Mouse (Mus musculus): Measurements from ENCODE around the gene Hephl1. TPM values are rescaled to one million over a fixed set of nuclear protein-coding genes. Genes with fewer than 3 reads are reported as not detected.

Hephl1 gene
- polyA plus RNA-seq, 2 experiments = 0.08 to 0.19 TPM

- Histone ChIP-seq H3K27me3 (ENCODE audit: control insufficient read depth, insufficient read depth, low read length) (no peaks in the 10 kb centered on the region), H3K9ac (ENCODE audit: low read depth, low read length, severe bottlenecking) (no peak overlapping the region), H3K27ac (replicated peaks; ENCODE audit: low read depth, low read length) (no peak overlapping the region), H3K36me3 (ENCODE audit: control insufficient read depth, insufficient read depth, low read length) (0 out of 2 replicates have a peak, but pooled peaks cover 4% of the 10 kb centered on the region), H3K4me2 (replicated peaks; ENCODE audit: low read depth, low read length, severe bottlenecking) (no peak overlapping the region), H3K9me3 (ENCODE audit: control insufficient read depth, low read length) (no peaks in the 10 kb centered on the region), H3K4me1 (ENCODE audit: control insufficient read depth, insufficient read depth, low read length) (peaks cover 2% of the 10 kb centered on the region; the same call in 1 of the 2 replicates), H3K4me3 (replicated peaks; ENCODE audit: low read length) (no peak overlapping the region)
- ATAC-seq (ENCODE audit: low FRiP score, low read depth) (no peak), DNase-seq (ENCODE audit: low spot score) (no peak)
- no peak for TF ChIP-seq POLR2A (IDR thresholded peaks at IDR 0.05; ENCODE audit: borderline replicate concordance, extremely low read depth, insufficient read depth, insufficient read length)
- WGBS = 85% methylated on average over 5 of the region's 5 CpGs
Observed at GRCm38 (mm10) chr9:15018756-15019131, 93.2 kb downstream of the Hephl1 start.

DNA sequence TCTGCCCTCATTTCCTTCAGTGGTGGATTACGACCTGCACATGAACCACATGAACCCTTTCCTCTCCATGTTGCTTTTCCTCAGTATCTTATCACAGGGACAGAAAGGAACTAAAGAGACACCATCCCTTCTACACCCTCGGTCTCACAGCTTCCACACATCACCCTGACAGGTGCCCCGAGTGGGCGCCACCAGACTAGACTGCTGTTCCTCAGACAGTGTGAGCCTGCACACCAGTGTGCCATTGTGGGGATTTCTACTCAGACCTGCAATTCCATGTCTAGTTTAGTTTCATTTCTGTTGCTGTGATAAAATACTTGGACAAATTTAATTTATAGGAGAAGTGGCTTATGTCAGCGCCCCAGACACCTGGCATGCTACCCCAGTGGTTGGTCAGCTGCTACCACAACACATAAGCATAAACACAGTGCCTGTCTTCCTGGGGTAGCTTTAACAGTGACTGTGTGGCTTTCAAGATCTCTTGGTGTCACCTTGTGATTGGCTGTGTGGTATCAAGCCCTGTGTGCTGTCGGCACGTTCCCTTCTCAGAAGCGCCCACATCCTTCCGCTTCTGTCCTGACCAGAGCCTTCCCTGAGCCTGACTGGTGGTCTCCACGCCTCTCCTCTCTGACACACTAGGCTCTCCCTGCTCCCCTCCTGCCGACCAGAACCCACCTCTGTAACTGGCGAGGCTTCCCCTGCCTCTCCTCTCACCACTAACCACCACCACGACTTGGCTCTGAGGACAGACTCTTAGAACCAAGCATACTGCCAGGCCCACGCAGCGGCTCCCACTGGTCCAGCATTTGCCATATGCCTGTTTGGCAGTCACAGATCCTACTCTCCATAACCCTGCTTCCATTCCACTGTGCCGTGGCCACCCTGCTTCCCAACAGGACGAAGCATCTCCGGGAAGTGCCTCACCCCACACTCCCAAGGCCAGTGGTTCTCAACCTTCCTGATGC, 93.8 kb downstream of the Hephl1 start:
- Histone ChIP-seq H3K27ac (replicated peaks; ENCODE audit: low read depth, low read length) (no peak overlapping the region), H3K36me3 (ENCODE audit: control insufficient read depth, insufficient read depth, low read length) (0 out of 2 replicates have a peak, but pooled peaks cover 4% of the 10 kb centered on the region), H3K4me2 (replicated peaks; ENCODE audit: low read depth, low read length, severe bottlenecking) (no peak overlapping the region), H3K9ac (ENCODE audit: low read depth, low read length, severe bottlenecking) (no peak overlapping the region), H3K4me1 (ENCODE audit: control insufficient read depth, insufficient read depth, low read length) (peaks cover 4% of the 10 kb centered on the region; the same call in 1 of the 2 replicates), H3K4me3 (replicated peaks; ENCODE audit: low read length) (no peak overlapping the region), H3K27me3 (ENCODE audit: control insufficient read depth, insufficient read depth, low read length) (no peaks in the 10 kb centered on the region), H3K9me3 (ENCODE audit: control insufficient read depth, low read length) (no peaks in the 10 kb centered on the region)
- 85% methylated on average over 18 of the region's 18 CpGs for WGBS
- no peak for TF ChIP-seq POLR2A (IDR thresholded peaks at IDR 0.05; ENCODE audit: borderline replicate concordance, extremely low read depth, insufficient read depth, insufficient read length)
- no peak for DNase-seq (ENCODE audit: low spot score)
- ATAC-seq (ENCODE audit: low FRiP score, low read depth) = no peak

DNA sequence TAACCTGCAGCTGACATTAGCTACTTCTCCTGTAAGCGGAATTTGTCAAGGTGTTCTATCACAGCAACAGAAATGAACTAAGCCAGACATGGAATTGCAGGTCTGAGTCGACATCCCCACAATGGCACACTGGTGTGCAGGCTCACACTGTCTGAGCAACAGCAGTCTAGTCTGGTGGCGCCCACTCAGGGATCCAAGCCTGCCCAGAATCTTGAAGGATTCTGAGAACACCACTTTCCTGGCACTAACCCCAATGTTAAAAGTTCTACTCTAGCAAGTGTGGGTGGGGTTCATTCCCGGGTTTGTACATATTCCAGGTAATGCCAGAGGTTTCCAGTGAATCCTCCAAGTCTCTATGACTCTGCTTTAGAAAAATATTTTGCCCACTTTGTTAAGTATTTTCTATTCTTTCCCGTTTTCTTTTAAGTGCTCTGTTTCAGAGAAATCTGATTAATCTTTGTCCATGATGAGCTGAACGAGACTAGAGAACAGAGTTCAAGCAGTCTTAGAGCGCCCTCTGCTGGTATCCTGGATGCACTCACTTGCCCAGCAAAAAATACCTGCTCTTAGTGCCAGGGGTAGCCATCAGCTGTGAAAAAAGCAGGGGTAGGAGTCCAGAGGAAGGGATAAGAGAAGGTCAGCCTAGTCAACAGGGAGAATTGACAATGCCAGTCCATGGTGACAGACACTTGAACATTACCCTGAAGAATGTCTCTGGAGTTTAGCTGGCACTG, 96.5 kb downstream of the Hephl1 start:
- no peaks in the 10 kb centered on the region for H3K27me3 ChIP-seq (ENCODE audit: control insufficient read depth, insufficient read depth, low read length)
- DNase-seq (ENCODE audit: low spot score) (peak; percentile 95), ATAC-seq (ENCODE audit: low FRiP score, low read depth) (no peak; the same call in 1 of the 2 replicates)
- H3K4me1 ChIP-seq (ENCODE audit: control insufficient read depth, insufficient read depth, low read length) = peaks cover 4% of the 10 kb centered on the region; the same call in 1 of the 2 replicates
- TF ChIP-seq POLR2A (IDR thresholded peaks at IDR 0.05; ENCODE audit: borderline replicate concordance, extremely low read depth, insufficient read depth, insufficient read length) = no peak
- no peak overlapping the region for H3K4me3 ChIP-seq (replicated peaks; ENCODE audit: low read length)
- no peak overlapping the region for H3K27ac ChIP-seq (replicated peaks; ENCODE audit: low read depth, low read length)
- H3K9me3 ChIP-seq (ENCODE audit: control insufficient read depth, low read length) = no peaks in the 10 kb centered on the region
- H3K36me3 ChIP-seq (ENCODE audit: control insufficient read depth, insufficient read depth, low read length) = 0 out of 2 replicates have a peak, but pooled peaks cover 4% of the 10 kb centered on the region
- H3K4me2 ChIP-seq (replicated peaks; ENCODE audit: low read depth, low read length, severe bottlenecking) = no peak overlapping the region
- H3K9ac ChIP-seq (ENCODE audit: low read depth, low read length, severe bottlenecking) = no peak overlapping the region
- WGBS = 56% methylated on average over 7 of the region's 7 CpGs

GRCm38 (mm10) chr9:15007566-15007965, 104.3 kb downstream of the Hephl1 start:
- WGBS = 92% methylated on average over 14 of the region's 14 CpGs
- Histone ChIP-seq H3K36me3 (ENCODE audit: control insufficient read depth, insufficient read depth, low read length) (peaks cover 38% of the 10 kb centered on the region), H3K27ac (replicated peaks; ENCODE audit: low read depth, low read length) (no peak overlapping the region), H3K4me1 (ENCODE audit: control insufficient read depth, insufficient read depth, low read length) (no peaks in the 10 kb centered on the region), H3K9me3 (ENCODE audit: control insufficient read depth, low read length) (no peaks in the 10 kb centered on the region), H3K4me3 (replicated peaks; ENCODE audit: low read length) (no peak overlapping the region), H3K4me2 (replicated peaks; ENCODE audit: low read depth, low read length, severe bottlenecking) (no peak overlapping the region), H3K9ac (ENCODE audit: low read depth, low read length, severe bottlenecking) (no peak overlapping the region), H3K27me3 (ENCODE audit: control insufficient read depth, insufficient read depth, low read length) (no peaks in the 10 kb centered on the region)
- no peak for TF ChIP-seq POLR2A (IDR thresholded peaks at IDR 0.05; ENCODE audit: borderline replicate concordance, extremely low read depth, insufficient read depth, insufficient read length)
- DNase-seq (ENCODE audit: low spot score) (no peak), ATAC-seq (ENCODE audit: low FRiP score, low read depth) (no peak)

- H3K36me3 ChIP-seq (ENCODE audit: control insufficient read depth, insufficient read depth, low read length) = peaks cover 33% of the 10 kb centered on the region
- H3K4me2 ChIP-seq (replicated peaks; ENCODE audit: low read depth, low read length, severe bottlenecking) = no peak overlapping the region
- ATAC-seq (ENCODE audit: low FRiP score, low read depth) = no peak
- WGBS = 48% methylated on average over 9 of the region's 9 CpGs
- no peak for TF ChIP-seq POLR2A (IDR thresholded peaks at IDR 0.05; ENCODE audit: borderline replicate concordance, extremely low read depth, insufficient read depth, insufficient read length)
- H3K9ac ChIP-seq (ENCODE audit: low read depth, low read length, severe bottlenecking) = no peak overlapping the region
- no peaks in the 10 kb centered on the region for H3K27me3 ChIP-seq (ENCODE audit: control insufficient read depth, insufficient read depth, low read length)
- H3K27ac ChIP-seq (replicated peaks; ENCODE audit: low read depth, low read length) = no peak overlapping the region
- H3K9me3 ChIP-seq (ENCODE audit: control insufficient read depth, low read length) = no peaks in the 10 kb centered on the region
- no peaks in the 10 kb centered on the region for H3K4me1 ChIP-seq (ENCODE audit: control insufficient read depth, insufficient read depth, low read length)
- H3K4me3 ChIP-seq (replicated peaks; ENCODE audit: low read length) = no peak overlapping the region
- DNase-seq (ENCODE audit: low spot score) = no peak
Observed at GRCm38 (mm10) chr9:15004298-15004685, 107.6 kb downstream of the Hephl1 start.
